Mouse (Mus musculus) effector memory CD4-positive, alpha-beta T cell, adult 5 months (primary cell): ENCODE measurements around the gene Wfdc6a. TPM values are rescaled to one million over a fixed set of nuclear protein-coding genes. Genes with fewer than 3 reads are reported as not detected.

Experiments used
- polyA plus RNA-seq: library from polyadenylated mRNA; unstranded; fragments of 100-300 nt; shearing (Covaris generic); gene quantifications from one replicate; pipeline ENCODE4 v1.2.1, GENCODE M21; 2017

Gene Wfdc6a
- polyA plus RNA-seq = not detected

GRCm38 (mm10) chr2:164585025-164585725 is at the start of gene Wfdc6a:
TSS of gene Wfdc6a (minus strand) at chr2:164585447.

GRCm38 (mm10) chr2:164613471-164613870 is 28.2 kb upstream of the Wfdc6a start, which contains the start of the genes Wfdc6b and Wfdc8:
TSS of gene Wfdc6b (plus strand) at chr2:164613522.
TSS of gene Wfdc8 (minus strand) at chr2:164613626.

GRCm38 (mm10) chr2:164593494-164593893 is 8.2 kb upstream of the Wfdc6a start, which contains the start of gene Eppin:
TSS of gene Eppin (minus strand) at chr2:164593594.

GRCm38 (mm10) chr2:164573359-164573758 is 11.9 kb downstream of the Wfdc6a start, which contains the start of gene Spint3:
TSS of gene Spint3 (minus strand) at chr2:164573459.

GRCm38 (mm10) chr2:164562391-164563188 is 22.7 kb downstream of the Wfdc6a start, which contains the start of gene Wfdc2:
TSS of gene Wfdc2 (plus strand) at chr2:164562413.

Other genes with a start within 250 kb of the Wfdc6a start
- 9.0 TPM for gene Slpi, start 196.4 kb downstream of the Wfdc6a start, polyA plus RNA-seq
- not detected for gene Rbpjl, start 182.3 kb downstream of the Wfdc6a start, polyA plus RNA-seq
- not detected for gene Matn4, start 180.3 kb downstream of the Wfdc6a start, polyA plus RNA-seq
- gene Sdc4, start 141.6 kb downstream of the Wfdc6a start, polyA plus RNA-seq = 0.64 TPM
- 81.1 TPM for gene Sys1, start 128.5 kb downstream of the Wfdc6a start, polyA plus RNA-seq
- gene Gm20458, start 124.5 kb downstream of the Wfdc6a start, polyA plus RNA-seq = 6.5 TPM
- not detected for gene Trp53tg5, start 111.7 kb downstream of the Wfdc6a start, polyA plus RNA-seq
- 2.6 TPM for gene Dbndd2, start 99.3 kb downstream of the Wfdc6a start, polyA plus RNA-seq
- 16.2 TPM for gene Pigt, start 87.9 kb downstream of the Wfdc6a start, polyA plus RNA-seq
- not detected for gene Wfdc2, start 23.0 kb downstream of the Wfdc6a start, polyA plus RNA-seq
- gene Spint3, start 12.0 kb downstream of the Wfdc6a start, polyA plus RNA-seq = not detected
- not detected for gene Eppin, start 8.1 kb upstream of the Wfdc6a start, polyA plus RNA-seq
- gene Wfdc6b, start 28.1 kb upstream of the Wfdc6a start, polyA plus RNA-seq = not detected
- not detected for gene Wfdc8, start 28.2 kb upstream of the Wfdc6a start, polyA plus RNA-seq
- gene Wfdc16, start 53.3 kb upstream of the Wfdc6a start, polyA plus RNA-seq = not detected
- gene Wfdc10, start 70.6 kb upstream of the Wfdc6a start, polyA plus RNA-seq = not detected
- not detected for gene Wfdc9, start 71.1 kb upstream of the Wfdc6a start, polyA plus RNA-seq
- not detected for gene Wfdc11, start 88.6 kb upstream of the Wfdc6a start, polyA plus RNA-seq
- not detected for gene Wfdc13, start 99.7 kb upstream of the Wfdc6a start, polyA plus RNA-seq
- not detected for gene Spint4, start 113.1 kb upstream of the Wfdc6a start, polyA plus RNA-seq
- not detected for gene Spint5, start 129.9 kb upstream of the Wfdc6a start, polyA plus RNA-seq
- 0.31 TPM for gene Wfdc3, start 160.5 kb upstream of the Wfdc6a start, polyA plus RNA-seq
- 53.3 TPM for gene Dnttip1, start 160.5 kb upstream of the Wfdc6a start, polyA plus RNA-seq
- 0.85 TPM for gene Ube2c, start 184.5 kb upstream of the Wfdc6a start, polyA plus RNA-seq
- not detected for gene Tnnc2, start 194.5 kb upstream of the Wfdc6a start, polyA plus RNA-seq
- gene Snx21, start 200.4 kb upstream of the Wfdc6a start, polyA plus RNA-seq = 3.2 TPM
- 27.0 TPM for gene Acot8, start 219.4 kb upstream of the Wfdc6a start, polyA plus RNA-seq
- 3.1 TPM for gene Zswim3, start 219.7 kb upstream of the Wfdc6a start, polyA plus RNA-seq
- gene Zswim1, start 237.2 kb upstream of the Wfdc6a start, polyA plus RNA-seq = 14.0 TPM
- not detected for gene Spata25, start 243.1 kb upstream of the Wfdc6a start, polyA plus RNA-seq
- 127 TPM for gene Ctsa, start 247.4 kb upstream of the Wfdc6a start, polyA plus RNA-seq
- gene Neurl2, start 248.0 kb upstream of the Wfdc6a start, polyA plus RNA-seq = 0.77 TPM